Mouse (Mus musculus) limb, embryonic 10.5 days (tissue): ENCODE results near the gene Fnip2. TPM values are rescaled to one million over a fixed set of nuclear protein-coding genes. Genes with fewer than 3 reads are reported as not detected.

ENCODE experiments used
- DNase-seq: peaks from one replicate; pipeline ENCODE4 v3.0.0-alpha.2; 2017; ENCODE audit warnings: low spot score
- H3K27ac ChIP-seq: fragments of 300-500 bp; sonication (generic); 2 replicates; pipeline ENCODE4 v1.5.1; 2016; ENCODE audit warnings: mild to moderate bottlenecking
- H3K27me3 ChIP-seq: fragments of 300-500 bp; sonication (generic); 2 replicates; pipeline ENCODE4 v1.6.1; 2016; ENCODE audit warnings: low read depth, mild to moderate bottlenecking; ENCODE audit not compliant: poor library complexity, severe bottlenecking
- H3K36me3 ChIP-seq: fragments of 300-500 bp; sonication (generic); 2 replicates; pipeline ENCODE4 v1.6.1; 2016; ENCODE audit warnings: mild to moderate bottlenecking, moderate library complexity
- H3K4me1 ChIP-seq: fragments of 300-500 bp; sonication (generic); 2 replicates; pipeline ENCODE4 v1.6.1; 2016
- H3K4me3 ChIP-seq: fragments of 300-500 bp; sonication (generic); 2 replicates; pipeline ENCODE4 v1.5.1; 2016; ENCODE audit warnings: mild to moderate bottlenecking, moderate library complexity
- H3K9me3 ChIP-seq: fragments of 300-500 bp; sonication (generic); replicated peaks from 2 replicates; pipeline ENCODE4 v1.6.1; 2016; ENCODE audit warnings: mild to moderate bottlenecking
- WGBS: fragments of 180-500 bp; shearing (Covaris S2); methylation state at CpG from one replicate; pipeline ENCODE4 v1.1.7; 2016; 5-methylcytosine and 5-hydroxymethylcytosine counted together
- polyA plus RNA-seq: library from polyadenylated mRNA; unstranded; fragments of >200 nt; fragmentation: Nextera tagmentation; extraction: Ambion mirVana; gene quantifications from 2 replicates; pipeline ENCODE4 v1.2.1, GENCODE M21; 2016

Fnip2 gene
- 5.2 and 5.7 TPM in 2 replicates for polyA plus RNA-seq

GRCm38 (mm10) chr3:79567703-79568362, at the start of gene Fnip2:
Gene Fnip2, minus strand, starts transcription at chr3:79567796.
- Histone ChIP-seq H3K36me3 (no peaks in the 10 kb centered on the region), H3K9me3 (no peaks in the 10 kb centered on the region), H3K4me1 (peaks cover 10% of the 10 kb centered on the region), H3K4me3 (peak within 1 kb of the TSS; percentile 80), H3K27ac (peak within 1 kb of the TSS; percentile 90), H3K27me3 (no peaks in the 10 kb centered on the region)
- under 1% methylated on average over 54 of the region's 55 CpGs for whole genome bisulfite sequencing
- peak; percentile 94 for DNase-seq

- Histone ChIP-seq H3K36me3 (peaks cover 67% of the 10 kb centered on the region), H3K4me1 (no peaks in the 10 kb centered on the region), H3K27me3 (no peaks in the 10 kb centered on the region), H3K4me3 (no peak overlapping the region), H3K27ac (no peak overlapping the region), H3K9me3 (no peaks in the 10 kb centered on the region)
- no peak for DNase-seq
- 96% methylated on average over 2 of the region's 2 CpGs for WGBS
Measured at GRCm38 (mm10) chr3:79609886-79610285, 42.3 kb upstream of the Fnip2 start.

DNA sequence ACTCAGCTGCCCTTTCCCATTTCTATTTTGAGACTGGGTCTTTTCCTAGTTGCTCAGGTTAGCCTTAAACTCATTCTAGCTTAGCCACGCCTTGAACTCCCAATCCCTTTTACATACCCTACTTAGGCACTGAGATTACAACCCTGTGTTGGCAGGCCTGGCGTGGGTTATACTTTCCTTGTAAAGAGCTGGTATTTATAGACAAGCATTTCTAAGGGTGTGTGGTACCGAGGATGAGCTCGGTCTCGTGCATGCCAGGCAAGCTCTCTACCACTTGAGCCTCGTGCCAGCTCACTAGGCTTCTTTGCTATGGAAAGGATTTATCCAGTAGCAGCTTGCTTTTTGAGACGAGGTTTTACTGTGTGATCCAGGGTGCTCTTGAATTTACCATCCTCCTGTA, 27.9 kb upstream of the Fnip2 start:
- Histone ChIP-seq H3K36me3 (peaks cover 76% of the 10 kb centered on the region), H3K27me3 (no peaks in the 10 kb centered on the region), H3K4me1 (peaks cover 7% of the 10 kb centered on the region), H3K4me3 (no peak overlapping the region), H3K27ac (no peak overlapping the region), H3K9me3 (no peaks in the 10 kb centered on the region)
- WGBS: 95% methylated on average over 7 of the region's 7 CpGs
- no peak for DNase-seq

- Histone ChIP-seq H3K27ac (peak overlapping the region; percentile 95), H3K27me3 (no peaks in the 10 kb centered on the region)
- WGBS: 6% methylated on average over 15 of the region's 15 CpGs
Measured at GRCm38 (mm10) chr3:79591793-79592471, 24.3 kb upstream of the Fnip2 start.

DNA sequence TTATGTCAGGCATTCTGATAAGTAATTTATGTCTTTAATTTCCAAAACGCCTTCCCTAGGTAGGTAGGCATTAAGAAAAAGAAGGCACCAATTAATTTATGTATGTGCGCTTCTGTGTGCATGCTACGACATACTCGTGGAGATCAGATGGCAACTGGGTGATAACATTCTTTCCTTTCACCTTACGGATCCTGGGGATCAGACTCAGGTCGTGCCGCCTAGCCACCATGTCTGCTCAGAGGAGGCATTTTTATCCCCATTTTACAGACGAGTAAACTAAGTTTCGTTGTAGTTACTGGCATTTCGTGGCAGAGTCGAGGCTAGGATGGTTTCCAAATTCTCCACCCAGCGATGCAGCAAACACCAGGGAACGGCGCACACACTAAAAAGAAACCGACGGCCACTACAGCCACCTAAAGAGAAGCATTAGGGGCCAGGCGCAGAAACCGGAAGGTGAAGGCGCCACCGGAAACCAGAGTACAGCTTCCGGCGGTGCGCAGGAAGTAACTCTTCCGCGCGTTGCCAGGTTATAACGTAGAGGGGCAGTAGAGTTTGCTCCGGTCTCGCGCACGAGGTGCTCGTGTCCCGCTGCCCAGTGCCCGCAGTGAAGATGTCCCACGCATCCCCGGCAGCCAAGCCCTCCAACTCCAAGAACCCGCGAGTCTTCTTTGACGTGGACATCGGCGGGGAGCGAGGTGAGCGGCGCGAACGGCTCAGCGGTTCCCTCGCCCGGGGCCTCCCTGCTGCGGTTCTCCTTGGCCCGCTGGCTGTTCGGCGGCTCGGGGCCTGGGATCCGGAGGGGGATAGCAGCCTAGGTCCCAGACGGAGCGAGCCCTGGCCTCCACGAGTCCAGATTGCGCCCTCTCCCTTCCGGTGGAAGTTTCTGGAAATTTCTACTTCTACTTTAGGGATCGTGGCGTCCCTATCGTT, 23.5 kb upstream of the Fnip2 start, which contains the start of gene Ppid:
Ppid (plus strand) TSS at position 480 of the 930 bp plus-strand sequence.
- H3K4me3 ChIP-seq: peak within 1 kb of the TSS; percentile 87
- H3K36me3 ChIP-seq: peaks cover 33% of the 10 kb centered on the region
- peak; percentile 90 for DNase-seq
- no peaks in the 10 kb centered on the region for H3K9me3 ChIP-seq
- no peaks in the 10 kb centered on the region for H3K27me3 ChIP-seq
- peaks cover 7% of the 10 kb centered on the region for H3K4me1 ChIP-seq
- WGBS: 2% methylated on average over 63 of the region's 63 CpGs
- H3K27ac ChIP-seq: peak within 1 kb of the TSS; percentile 95

More at GRCm38 (mm10) chr3:79591793-79592471, 24.3 kb upstream of the Fnip2 start:
- peaks cover 41% of the 10 kb centered on the region for H3K36me3 ChIP-seq
- H3K4me1 ChIP-seq: peaks cover 7% of the 10 kb centered on the region
- no peaks in the 10 kb centered on the region for H3K9me3 ChIP-seq
- H3K4me3 ChIP-seq: peak overlapping the region; percentile 87
- DNase-seq: no peak

DNA sequence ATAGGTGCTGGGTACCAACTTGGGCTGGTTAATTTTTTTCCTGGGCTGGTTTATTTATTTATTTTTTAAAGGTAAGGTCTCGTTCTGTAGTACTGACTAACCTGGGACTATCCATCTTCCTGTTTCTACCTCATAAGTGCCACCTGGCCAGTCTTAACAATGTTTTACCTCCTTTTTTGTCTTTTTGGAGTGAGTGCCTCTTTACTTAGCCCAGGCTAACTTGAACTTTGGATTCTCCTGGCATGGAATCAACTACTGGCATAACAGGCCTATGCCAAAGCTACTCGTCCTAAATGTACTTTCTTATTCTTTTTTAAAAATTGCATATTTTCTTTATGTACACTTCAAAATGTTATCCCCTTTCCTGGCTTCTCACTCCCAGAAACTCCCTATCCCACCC, 22.1 kb upstream of the Fnip2 start:
- H3K27ac ChIP-seq: no peak overlapping the region
- 88% methylated on average over 2 of the region's 2 CpGs for WGBS
- no peaks in the 10 kb centered on the region for H3K27me3 ChIP-seq
- H3K36me3 ChIP-seq: peaks cover 19% of the 10 kb centered on the region
- no peak for DNase-seq
- H3K4me1 ChIP-seq: peaks cover 7% of the 10 kb centered on the region
- H3K9me3 ChIP-seq: no peaks in the 10 kb centered on the region
- H3K4me3 ChIP-seq: no peak overlapping the region

DNA sequence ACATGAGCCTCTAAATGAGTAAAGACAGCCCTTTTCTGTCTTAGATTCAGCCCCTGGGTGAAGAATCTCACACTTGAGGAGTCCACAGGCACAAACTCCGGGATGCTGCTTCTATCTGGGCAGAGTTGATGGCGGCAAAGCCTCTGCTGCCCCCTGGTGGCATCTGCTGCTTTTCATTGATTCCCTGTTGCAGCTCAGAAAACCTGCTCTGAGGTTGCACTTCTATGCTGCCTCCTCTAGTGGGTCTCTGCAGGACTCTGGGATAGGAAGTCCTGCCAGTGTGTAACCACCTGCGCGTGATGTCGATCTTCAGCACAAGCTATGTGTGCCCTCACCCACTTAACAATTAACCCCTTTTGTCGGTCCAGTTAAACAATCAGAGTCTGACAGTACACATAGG, 19.2 kb upstream of the Fnip2 start:
- H3K4me1 ChIP-seq: no peaks in the 10 kb centered on the region
- WGBS: 7% methylated on average over 6 of the region's 6 CpGs
- no peaks in the 10 kb centered on the region for H3K27me3 ChIP-seq
- peak; percentile 93 for DNase-seq
- H3K9me3 ChIP-seq: no peaks in the 10 kb centered on the region
- no peaks in the 10 kb centered on the region for H3K36me3 ChIP-seq
- no peak overlapping the region for H3K27ac ChIP-seq
- H3K4me3 ChIP-seq: no peak overlapping the region

- Histone ChIP-seq H3K4me3 (no peak overlapping the region), H3K4me1 (peaks cover 14% of the 10 kb centered on the region), H3K36me3 (no peaks in the 10 kb centered on the region), H3K27ac (no peak overlapping the region), H3K9me3 (no peaks in the 10 kb centered on the region), H3K27me3 (no peaks in the 10 kb centered on the region)
- 78% methylated on average over 5 of the region's 5 CpGs for WGBS
- no peak for DNase-seq
Measured at GRCm38 (mm10) chr3:79579891-79580575, 12.4 kb upstream of the Fnip2 start.

- Histone ChIP-seq H3K4me3 (no peak overlapping the region), H3K27me3 (no peaks in the 10 kb centered on the region), H3K27ac (no peak overlapping the region), H3K4me1 (peaks cover 14% of the 10 kb centered on the region), H3K36me3 (no peaks in the 10 kb centered on the region), H3K9me3 (no peaks in the 10 kb centered on the region)
- no peak for DNase-seq
- 80% methylated on average over 6 of the region's 6 CpGs for WGBS
Measured at GRCm38 (mm10) chr3:79578164-79578563, 10.6 kb upstream of the Fnip2 start.

DNA sequence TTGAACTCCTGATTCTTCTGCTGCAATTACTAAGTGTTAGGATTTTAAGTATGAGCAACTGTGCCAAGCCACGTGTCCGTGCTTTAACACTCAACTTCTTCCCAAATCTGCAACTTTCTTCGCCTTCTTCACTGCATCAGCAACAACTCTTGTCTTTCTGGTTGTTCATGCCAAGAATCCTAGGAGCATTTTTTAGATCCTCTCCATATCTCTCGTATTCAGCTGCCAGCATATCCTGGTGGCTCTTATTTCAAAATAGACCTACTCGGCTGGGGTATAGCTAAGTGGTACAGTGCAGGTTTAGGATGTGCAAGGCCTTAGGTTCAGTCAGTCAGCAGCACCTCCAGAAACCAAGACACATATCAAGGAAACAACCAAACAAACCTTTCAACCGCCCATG, 10.0 kb upstream of the Fnip2 start:
- Histone ChIP-seq H3K4me1 (peaks cover 14% of the 10 kb centered on the region), H3K36me3 (no peaks in the 10 kb centered on the region), H3K9me3 (no peaks in the 10 kb centered on the region), H3K4me3 (no peak overlapping the region), H3K27me3 (no peaks in the 10 kb centered on the region), H3K27ac (no peak overlapping the region)
- no peak for DNase-seq
- 89% methylated on average over 6 of the region's 6 CpGs for WGBS

DNA sequence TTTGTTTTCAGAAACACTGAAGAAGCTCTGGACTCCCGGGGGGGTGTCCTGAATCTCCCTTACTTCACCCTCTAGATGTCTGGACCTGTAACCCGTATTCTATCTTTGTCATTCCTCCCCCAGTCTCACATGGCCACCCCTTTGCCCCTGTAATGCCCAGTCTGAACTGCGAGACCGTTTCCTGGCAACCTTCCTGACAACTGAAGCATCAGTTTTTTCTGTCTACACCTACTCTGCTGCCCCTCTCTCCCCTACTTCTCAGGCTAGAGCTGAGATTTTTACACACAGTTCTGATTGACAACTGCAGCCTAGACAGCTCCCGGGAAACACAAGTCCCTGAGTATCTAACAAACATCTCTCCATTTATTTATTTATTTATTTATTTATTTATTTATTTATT, 9.3 kb upstream of the Fnip2 start:
- Histone ChIP-seq H3K9me3 (no peaks in the 10 kb centered on the region), H3K27me3 (no peaks in the 10 kb centered on the region), H3K4me1 (peaks cover 14% of the 10 kb centered on the region), H3K27ac (no peak overlapping the region), H3K4me3 (no peak overlapping the region), H3K36me3 (no peaks in the 10 kb centered on the region)
- 41% methylated on average over 5 of the region's 5 CpGs for WGBS
- no peak for DNase-seq

DNA sequence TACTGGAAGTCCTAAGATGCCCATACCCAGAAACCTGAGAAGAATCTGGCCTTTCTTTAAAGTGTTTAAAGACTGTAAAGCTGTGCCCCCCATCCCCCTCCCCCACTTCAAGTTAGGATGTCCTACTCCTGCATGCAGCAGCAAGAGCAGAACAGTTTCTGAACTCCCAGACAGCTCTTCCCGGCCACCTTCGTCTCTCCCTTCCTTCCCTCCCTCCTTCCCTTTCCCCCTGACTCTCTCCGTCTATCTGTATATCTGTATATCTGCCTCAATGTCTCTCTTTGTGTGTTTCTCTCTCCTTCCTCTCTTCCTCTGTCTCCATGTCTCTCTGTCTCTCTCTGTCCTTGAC, 8.8 kb upstream of the Fnip2 start:
- no peak for DNase-seq
- Histone ChIP-seq H3K4me1 (peaks cover 14% of the 10 kb centered on the region), H3K27me3 (no peaks in the 10 kb centered on the region), H3K9me3 (no peaks in the 10 kb centered on the region), H3K27ac (no peak overlapping the region), H3K4me3 (no peak overlapping the region), H3K36me3 (no peaks in the 10 kb centered on the region)
- 16% methylated on average over 3 of the region's 3 CpGs for WGBS
